Mouse (Mus musculus): Measurements from ENCODE around the gene Qsox1.

Gene Qsox1

DNA sequence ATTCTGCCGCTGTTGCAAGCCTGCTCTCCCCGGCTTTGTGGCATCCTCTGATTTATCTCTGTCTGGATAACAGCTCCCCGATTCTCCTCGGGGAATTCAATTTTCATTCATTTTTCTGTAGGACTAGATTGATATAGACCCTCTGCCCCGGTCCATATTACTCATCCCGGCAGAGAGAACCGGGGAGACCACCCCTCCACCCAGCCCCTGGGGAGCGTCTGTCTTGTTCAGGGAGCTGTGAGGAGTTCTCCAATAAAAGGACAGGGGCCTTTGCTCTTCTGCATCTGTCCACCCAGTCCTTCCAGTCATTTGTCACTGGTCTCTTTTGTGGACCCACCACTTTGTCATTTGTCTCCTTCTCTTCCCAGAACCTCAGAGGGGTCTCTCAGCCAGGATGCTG, 65.7 kb downstream of the Qsox1 start:
- no peak for DNase-seq (ENCODE audit: low read depth)

DNA sequence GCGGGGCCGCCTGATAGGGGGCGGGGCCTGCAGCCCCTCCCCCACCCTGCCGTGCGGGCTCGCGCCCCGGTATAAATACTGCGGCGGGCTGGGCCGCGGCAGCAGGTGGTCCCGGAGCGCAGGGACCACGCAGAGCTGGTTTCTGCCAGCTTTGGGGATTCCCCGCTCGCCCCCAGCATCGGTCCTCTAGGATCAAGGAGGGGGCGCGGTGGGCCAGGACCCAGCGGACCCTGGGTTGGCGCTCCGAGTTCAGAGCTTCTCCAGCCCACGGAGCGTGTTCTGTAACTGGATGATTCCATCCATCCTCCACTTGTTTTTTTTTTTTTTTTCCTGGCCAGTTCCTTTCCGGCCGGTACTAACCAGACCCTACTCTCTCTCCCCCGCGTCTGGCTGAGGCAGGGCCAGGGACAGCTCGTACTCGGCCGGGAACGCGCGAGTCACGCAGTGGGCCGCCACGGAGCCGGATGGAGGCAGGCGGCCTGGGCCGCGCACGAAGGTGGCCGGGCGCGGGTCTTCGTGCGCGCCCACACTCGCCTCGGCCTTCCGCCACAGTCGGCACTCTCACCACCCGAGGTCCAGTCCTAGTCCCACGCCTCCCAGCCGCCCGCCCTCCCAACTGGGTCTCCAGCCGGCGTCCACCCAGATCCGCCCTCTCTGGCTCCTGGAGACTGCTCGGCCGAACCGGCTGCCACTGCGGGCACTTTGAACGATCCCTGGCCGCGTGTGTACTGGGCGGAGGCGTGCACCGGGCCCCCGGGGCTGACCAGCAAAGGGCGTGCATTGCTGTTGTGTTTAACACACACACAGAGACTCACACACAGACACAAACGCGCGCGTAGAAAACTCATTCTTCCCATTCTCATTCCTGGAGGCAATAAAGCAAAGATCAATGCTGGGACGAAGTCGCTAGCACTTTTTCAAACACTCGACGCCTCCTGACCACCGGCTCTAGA, 70.0 kb downstream of the Qsox1 start:
- no peak for DNase-seq (ENCODE audit: low read depth)

DNA sequence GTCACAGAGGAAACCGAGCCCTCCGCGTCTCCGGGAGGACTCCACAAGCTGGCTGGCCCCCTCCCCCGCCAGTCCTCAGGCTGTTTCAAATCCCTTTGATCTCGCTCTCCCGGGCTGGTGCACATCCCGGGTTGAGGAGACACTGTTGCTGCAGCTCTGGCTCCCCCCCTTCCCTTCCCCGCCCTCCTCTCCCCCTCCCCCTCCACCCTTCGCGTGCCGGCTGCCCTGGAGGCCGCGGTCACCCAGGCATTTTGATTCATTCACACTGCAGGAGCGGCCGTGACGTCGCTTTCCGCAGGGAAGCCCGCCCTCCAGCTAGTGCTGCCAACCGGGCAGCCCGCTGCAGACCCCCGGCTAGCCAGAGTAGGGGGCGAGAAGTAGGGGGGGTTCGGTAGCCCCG, 70.7 kb downstream of the Qsox1 start:
- DNase-seq (ENCODE audit: low read depth), result no peak

DNA sequence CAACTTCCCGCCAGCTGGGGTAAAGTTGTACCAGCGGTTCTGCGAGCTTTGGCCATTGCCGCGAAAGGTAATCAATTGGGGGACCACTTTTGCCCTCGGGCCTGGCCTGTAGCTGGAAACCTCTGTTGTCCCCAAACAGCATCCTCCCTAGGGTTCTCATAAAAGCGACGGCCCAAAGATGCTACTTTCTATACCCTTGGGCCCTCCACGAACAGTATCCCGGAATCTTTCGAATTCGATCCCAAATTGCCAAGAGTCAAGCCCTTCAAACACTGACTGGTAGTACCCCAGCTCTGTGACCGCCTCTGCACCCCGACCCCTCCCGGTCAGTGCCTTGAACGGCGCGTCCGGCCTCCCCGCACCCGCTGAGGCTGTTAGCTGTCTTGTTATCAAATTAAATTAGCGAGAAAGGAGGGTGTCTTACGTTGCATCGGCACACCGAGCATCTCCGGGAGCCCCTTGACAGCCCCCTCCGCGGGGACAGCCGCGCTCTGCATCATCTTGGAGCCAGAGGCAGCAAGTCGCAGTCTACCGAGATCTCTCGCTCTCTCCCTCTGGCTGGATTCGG, 71.2 kb downstream of the Qsox1 start:
- no peak for DNase-seq (ENCODE audit: low read depth)

DNA sequence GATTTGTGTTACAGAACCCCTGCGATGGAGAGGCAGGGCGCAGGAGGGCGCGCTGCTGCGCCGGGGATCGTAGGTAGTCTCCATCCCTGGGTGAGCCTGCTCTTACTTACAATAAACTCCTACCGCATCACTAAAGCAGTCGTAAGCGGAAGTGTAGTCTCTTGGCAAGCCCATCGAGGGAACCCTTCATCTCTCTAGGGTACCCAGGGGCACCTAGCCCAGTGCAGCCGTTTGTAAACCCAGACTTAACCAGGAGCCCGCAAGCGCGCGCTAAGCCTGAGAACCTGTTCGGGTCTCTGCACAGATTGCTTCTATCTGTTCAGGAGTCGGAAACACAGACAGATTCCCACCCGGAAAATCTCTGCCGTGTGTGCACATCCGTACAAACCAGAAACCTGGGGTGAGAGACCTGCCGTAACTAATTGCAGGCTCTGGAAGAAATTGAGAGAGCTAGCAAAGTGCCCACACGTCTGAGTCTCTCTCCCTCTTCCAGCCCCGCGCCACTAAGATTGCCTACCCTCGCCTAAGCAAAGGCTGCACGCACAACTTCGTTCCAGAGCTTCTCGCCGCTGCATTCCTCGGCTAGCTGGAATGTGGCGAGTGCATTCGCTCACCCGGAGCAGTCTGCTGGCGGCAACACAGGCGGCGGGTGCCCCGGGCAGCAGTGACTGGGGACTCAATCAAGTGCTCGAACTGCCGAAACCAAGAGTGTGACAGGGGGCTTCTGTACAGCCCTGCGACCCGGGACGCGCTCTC, 71.9 kb downstream of the Qsox1 start:
- DNase-seq (ENCODE audit: low read depth), result no peak

DNA sequence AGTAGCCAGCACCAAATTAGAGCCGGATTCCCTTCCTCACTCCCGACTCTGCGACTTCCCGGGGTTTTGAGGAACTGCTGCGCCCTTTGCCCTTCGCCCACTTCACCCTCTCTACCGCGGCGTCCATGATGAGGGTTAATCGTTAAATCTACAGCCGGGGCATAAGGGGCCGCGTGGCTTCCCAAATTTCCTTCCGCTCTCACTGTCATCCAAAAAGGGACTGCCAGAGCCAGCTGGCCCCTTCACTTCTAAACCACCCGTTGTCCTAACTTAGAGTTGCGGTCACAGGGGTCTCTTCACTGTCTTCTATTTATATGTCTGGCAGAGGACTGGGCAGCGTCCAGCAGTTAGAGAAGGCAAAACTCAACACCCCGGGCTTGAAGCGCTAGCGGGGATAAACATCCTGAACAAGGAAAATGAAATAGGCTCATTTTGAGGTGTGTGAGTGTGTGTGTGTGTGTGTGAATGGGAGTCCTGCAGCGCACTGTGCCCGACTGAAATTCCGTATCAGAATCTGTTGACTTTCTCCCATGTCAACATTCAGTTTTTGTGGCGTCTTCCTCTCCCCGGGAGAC, 74.8 kb downstream of the Qsox1 start:
- DNase-seq (ENCODE audit: low read depth), result no peak

DNA sequence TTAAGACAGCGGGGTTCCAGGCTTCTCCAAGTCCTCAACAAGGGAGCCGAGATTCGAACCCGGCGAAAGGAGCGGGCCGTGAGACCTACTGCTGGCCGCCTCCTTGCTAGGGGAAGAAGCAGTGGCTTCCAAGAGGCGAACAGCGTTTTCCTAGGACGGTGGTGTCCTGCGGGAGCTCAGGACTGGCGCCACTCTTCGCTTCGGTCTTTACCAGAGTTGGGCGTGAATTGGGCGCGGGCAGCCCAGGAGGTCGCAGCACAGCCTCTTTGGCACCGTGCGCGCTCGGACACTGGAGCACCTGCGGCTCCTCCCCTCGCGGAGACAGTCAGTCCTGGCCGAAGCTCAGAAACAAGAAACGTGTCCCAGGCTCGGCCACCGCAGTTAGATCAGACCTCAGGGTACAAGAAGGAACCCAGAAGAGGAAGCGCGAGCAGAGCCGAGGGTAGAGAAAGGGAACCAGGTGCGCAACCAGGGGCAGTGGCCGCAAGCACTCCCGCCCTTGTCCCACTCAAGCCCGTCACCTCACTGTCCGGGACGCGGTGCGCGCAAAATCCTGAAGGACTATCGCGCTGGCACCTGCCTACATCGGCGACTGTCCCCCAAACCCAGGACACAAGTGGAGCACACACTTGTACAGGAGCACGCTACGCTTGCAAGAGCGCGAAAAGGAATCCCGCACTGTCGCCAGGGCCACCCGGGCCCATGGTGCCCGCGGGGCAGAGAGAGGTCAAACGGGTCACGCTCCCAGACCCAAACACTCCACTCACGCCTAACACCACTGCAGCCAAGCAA, 75.5 kb downstream of the Qsox1 start:
- no peak for DNase-seq (ENCODE audit: low read depth)

DNA sequence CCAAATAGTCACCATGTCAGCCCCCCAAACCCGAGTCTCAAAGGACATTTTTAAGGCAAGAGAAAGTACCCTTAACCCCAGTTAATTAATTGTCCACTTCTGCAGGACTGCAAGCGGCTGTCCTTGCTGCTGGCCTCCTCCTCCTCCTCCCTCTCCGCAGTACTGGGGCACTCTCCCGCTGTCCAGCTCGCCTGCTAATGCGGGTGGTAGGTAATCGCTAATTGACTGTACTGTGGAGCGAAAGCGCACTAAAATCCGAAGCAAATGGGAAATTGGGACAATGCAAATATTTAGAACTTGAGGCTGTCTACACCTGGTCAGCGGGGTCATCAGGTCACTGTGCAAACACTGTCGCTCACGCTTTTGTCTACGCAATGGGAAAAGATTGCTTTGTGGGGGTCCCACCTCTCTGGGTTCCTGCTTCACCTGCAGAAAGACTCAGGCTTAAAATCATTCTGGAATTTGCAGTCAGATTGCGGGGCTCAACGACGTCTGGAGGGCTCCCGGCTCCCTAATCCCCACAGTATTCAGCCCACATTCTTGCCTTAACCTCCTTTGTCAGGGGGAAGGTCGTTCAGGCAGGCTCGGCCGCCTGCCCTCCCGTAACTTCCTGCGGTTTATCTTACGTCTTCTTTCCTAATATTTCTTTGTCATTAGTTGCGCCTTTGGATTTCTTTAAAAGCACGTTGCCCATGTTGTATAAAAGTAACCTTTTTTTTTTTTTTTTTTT, 76.4 kb downstream of the Qsox1 start:
- DNase-seq (ENCODE audit: low read depth), result no peak

DNA sequence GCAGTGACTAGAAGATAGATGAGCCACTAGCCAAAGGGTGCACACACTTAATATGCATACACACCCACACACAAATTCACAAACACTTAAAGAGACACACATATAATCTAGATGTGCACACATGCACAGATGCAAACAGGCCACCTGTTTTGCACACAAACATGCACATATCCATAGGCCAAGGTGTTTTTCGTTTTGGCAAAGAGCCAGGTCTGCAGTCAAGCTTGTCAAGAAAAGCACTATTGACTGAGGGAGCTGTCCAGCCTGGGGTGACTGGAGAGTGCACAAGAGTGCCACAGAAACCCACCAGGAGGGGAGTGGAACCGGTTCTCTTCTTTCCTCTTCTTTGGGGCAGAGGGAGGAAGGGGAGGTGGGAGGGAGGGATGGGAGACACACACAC, 81.5 kb downstream of the Qsox1 start:
- DNase-seq (ENCODE audit: low read depth), result no peak

DNA sequence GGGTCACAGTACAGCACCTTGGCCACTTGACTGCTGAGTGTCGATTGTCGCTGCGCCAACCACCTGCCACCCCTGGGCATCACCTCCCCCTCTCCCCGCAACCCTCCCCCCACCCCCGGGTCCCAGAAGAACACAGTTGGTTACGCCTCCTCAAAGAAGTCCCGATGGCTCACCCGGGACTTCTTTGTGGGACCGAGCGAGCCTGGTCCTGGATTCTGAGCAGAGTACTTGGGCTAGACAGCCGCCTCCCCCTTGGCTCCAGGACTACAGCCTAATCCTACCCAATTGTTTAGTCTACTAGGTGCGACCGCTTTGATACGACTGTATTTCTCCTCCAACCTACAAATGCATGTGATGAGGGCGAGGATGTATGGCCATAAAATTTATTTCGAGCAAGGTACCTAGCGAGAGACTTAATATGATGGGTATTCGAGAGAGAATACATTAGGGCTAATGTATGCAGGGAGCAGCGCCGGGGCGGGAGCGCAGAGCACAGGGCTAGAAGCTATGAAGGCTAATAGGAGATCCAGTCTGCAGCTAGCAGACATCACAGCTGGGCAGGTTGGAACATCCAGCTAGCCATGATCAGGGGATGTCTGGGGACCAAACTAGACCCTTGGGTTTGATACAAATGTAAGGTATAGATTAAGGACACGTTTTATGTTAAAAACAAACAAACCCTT, 83.4 kb downstream of the Qsox1 start:
- no peak for DNase-seq (ENCODE audit: low read depth)

DNA sequence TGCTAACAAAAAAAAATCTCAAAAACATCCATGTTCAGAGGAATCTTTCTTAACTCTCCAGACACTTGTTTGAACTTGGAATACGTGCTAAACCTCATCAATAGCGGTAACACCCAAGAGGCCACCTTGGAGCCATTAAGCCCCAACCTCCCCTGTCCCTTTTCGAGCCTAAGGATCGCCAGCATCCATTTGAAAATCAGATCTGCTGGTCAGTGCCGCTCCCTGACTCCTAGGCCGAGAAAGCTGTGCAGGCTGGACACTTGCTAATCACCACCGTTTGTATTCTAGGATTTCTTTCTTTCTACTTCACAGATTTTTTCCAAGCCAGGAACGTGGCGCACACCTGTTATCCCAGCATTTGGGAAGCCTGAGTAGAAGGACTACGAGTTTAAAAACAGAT, 84.9 kb downstream of the Qsox1 start:
- no peak for DNase-seq (ENCODE audit: low read depth)

Measured in c-Kit-positive CD71-negative TER-119-negative erythroid progenitor cells, embryonic 14.5 days (primary cell).